Mouse (Mus musculus): ENCODE measurements around the gene Vcam1. TPM values are rescaled to one million over a fixed set of nuclear protein-coding genes. Genes with fewer than 3 reads are reported as not detected.

Vcam1 gene
- total RNA-seq, 2 experiments from 2014 or later = 21.0 to 48.6 TPM

DNA sequence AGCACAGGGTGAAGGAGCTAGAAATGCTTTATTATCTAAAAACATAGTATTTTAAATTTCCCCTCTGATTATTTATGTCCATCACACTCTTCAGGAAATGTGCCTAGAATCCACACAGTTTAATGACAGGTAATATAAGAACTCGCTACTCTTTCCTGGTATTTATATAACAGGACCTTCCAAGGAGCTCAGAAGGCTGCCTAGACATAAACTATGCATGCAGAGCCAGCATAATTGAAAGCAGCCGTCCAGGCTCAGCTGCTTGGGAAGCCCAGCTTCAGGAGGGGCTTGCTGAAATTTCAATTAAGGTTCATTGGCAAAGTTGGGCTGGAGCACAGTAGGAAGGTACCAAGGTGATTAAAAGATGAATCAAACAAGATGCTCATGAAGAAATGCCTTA lies 2.2 kb downstream of the Vcam1 start:
- no peak for DNase-seq (ENCODE audit: low spot score in 2 of 2)

DNA sequence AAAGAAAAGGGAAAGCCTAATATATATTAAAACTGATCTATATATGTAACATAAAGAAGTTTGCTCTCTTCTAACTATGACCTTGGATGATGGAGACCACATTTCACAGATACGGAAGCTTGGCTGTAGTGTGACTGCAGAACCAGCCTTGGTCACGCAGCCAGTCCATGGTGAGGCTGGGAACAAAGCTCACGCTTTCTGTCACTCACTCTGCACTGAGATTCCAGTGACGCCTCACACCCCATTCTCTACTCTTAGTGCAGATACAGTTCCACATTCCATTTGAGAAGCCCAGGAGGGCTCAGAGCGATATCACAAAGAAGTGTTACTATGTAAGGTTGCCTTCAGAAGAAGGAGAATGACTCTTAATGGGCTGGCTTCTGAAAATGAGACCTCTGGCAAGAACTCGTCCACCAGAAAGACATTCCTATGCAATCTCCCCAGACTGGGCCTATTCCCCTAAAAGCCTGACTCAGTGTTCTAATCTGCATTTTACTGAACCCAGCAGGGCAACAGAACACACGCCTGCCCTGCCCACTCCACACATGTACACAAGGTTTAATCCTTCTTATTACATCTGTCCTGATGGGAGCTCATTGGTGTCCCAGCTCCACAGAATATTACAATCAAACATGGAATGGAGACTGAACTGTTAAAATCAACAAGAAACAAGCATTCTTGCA lies 2.8 kb downstream of the Vcam1 start:
- no peak for DNase-seq (ENCODE audit: low spot score in 2 of 2)

DNA sequence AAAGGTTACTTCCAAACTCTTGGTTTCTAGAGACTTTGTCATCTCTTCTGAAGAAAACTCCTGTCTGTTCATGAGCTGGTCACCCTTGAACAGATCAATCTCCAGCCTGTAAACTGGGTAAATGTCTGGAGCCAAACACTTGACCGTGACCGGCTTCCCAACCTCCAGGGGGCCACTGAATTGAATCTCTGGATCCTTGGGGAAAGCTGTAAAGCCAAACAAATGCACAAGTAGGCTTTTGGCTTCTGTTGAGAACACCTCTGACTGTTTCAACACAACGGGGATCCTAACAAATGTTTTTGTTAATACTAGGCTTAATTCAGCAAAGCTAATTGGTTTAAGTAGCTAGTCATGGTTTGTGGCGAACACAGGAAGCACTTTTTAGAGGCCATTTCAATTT lies 3.4 kb downstream of the Vcam1 start:
- DNase-seq (ENCODE audit: low spot score in 2 of 2) = no peak

DNA sequence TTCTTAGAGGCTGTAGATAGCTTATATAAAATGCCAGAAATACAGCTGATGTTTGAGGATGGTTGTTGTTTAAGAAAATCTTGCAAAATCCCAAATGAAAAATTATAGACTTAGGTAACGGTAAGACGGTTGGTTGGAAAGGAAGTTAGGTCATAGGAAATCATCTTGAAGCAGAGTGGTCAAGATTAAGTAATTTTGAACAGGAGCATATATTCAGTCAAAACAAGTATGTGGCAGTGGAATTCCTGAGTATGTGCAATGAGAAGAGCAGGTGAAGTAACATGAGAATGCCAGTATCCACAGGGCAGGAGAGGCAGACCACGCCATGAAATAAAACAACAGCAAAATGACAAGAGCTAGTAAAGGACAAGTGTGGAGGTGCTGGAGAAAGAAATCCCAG lies 5.7 kb downstream of the Vcam1 start:
- no peak for DNase-seq (ENCODE audit: low spot score in 2 of 2)

GRCm38 (mm10) chr3:116122696-116123095 lies 6.8 kb downstream of the Vcam1 start:
- no peak for DNase-seq (ENCODE audit: low spot score in 2 of 2)

DNA sequence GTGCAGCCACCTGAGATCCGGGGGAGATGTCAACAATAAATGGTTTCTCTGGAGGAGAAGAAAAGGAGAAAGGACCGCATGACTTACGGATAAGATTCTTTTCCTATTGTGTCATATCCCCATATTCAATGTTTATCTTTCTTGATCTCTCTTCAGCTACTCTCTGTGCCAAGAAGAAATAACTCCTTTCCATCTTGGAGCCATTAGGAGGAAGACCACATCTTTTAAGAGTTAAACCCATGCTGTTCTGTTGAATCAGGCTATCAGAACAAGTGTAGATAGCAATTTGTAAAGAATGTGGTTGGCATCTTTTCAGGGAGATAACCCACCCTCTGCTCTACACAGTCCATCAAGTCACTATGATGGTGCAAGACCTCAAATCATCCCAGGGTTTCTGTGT lies 8.5 kb downstream of the Vcam1 start:
- DNase-seq (ENCODE audit: low spot score in 2 of 2) = no peak

DNA sequence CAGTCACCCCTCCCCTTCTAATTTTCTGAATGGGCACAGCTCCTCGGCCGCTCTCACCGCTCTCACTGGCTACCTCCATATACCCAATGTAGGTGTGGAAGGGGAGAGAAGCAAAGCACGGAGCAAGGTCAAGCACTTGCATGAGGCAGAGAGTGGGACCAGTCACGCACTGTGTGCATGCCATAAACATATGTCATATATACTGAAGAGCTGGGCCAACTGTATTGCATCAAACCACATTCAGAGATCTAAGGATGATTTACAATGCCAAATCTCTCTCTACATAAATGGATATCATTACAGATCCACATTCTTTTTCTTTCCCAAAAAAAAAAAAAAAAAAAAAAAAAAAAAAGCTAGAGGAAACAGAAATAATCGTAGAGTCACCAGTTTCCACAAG lies 9.1 kb downstream of the Vcam1 start:
- DNase-seq (ENCODE audit: low spot score in 2 of 2) = no peak

DNA sequence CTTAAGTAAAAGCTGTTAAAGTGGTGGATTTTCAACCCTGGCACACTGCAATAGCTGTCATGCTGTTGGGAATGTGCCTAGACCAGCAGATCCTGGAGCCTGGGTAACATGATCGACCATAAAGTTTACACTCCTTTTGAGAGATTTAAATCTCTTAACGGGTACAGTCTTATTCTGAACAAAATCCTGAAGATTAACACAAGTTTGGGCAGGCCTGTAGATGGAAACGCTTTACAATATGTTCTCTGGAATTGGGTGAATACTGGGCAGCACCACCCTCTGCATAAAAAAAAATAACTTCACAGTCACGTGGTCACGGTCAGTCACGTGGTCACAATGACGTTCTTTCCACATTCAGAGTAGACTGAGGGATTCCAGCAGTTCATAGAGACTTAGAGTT lies 10.3 kb downstream of the Vcam1 start:
- no peak for DNase-seq (ENCODE audit: low spot score in 2 of 2)

- no peak for DNase-seq (ENCODE audit: low spot score in 2 of 2)
Observed at GRCm38 (mm10) chr3:116117046-116117445, 12.4 kb downstream of the Vcam1 start.

DNA sequence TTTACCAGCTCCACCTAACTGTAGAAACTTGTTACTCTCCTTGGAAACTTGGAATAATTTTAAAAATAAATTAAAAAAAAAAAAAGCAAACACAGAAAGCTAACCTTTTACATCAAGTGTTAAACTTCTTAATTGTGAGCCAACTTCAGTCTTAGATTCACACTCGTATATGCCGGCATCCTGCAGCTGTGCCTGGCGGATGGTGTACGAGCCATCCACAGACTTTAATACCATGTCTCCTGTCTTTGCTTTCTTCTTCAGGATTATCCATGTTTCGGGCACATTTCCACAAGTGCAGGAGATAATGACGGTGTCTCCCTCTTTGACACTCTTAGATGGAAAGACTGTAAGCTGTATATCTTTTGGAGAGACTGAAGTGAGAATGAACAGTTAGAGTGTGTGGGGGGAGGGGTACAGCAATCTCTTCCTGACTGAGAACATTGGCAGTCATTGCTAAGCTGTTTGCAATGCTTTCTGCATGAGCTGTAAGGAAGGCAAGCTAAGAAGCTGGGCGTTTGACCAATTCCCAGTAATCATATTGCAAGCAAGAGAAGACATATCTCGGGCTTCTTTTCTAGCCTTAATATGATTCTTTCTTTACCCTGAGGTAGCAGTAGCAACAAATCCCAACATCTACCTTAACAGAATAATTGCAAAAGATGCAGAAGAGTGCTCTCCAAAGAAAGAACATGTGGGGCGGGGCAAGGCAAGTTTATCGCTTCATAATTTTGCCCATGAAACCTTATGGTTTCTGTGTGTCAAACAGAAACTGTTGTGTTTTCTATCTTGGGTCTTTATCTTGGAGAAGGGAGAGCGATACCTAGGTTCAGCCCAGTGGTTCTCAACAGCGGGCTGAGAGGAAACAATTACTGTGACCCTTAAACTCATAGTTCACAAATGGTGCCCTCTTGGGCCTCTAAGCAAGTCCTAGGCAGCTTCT lies 15.0 kb downstream of the Vcam1 start:
- no peak for DNase-seq (ENCODE audit: low spot score in 2 of 2)

DNA sequence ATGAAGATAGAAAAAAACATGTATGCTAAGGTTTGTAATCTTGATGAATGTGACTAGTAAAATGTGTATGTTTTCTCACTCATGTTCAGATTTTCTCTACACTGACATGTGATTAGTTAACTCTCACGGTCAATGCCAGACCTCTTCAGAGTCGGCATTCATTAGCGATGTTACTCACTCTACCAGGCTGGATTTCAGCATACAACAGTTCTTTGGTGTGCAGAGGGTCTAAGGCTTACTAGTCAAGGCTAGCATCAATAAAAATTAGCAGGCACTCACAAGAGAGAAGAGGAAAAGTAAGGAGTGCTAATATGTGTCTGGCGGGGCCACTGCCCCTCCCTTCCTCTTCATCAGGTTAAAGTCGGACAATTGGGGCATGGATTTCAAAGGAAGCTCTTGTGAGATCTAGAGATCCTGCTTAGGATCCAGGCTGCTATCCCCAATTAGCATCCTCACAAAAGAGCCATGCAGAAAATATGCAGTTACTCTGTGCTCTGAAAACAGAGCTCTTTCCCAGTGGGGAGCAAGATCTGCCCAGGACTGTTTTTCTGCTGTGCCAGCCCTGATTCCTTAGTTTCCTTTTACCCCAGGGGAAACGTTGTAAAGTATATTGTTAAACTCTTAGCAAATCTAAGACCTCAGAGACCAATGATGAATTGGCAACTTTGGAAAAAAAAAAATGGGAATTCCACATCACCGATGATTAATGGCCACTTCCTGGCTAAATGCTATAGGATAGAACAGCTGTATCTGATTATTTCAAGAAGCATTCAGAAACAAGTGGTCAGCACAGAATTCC lies 15.8 kb downstream of the Vcam1 start:
- no peak for DNase-seq (ENCODE audit: low spot score in 2 of 2)

DNA sequence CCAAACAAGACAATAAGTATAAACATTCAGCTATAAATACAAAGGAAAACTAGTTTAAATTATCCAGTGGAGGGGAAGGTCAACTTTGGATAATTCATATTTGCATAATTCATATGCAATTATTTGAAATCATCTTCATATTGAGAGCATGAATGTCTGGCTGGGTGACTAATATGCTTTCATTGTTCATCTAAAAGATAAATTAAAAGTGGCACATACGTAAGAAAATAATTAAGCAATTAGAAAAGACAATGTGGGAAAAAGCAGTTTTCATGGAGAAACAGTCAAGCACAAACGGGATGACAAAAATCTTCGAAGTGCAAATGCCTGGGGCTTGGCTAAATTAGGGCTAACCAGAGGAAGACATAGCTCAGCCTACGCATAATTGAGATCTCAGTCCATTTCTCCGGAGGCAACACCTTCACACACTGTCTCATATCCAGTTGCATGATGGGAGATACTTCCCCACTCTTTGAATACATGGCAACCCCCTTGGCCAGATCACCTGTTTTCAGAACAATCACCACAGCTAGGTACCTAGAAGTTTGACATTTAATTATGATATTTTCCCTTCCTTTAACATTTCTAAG lies 16.6 kb downstream of the Vcam1 start:
- DNase-seq (ENCODE audit: low spot score in 2 of 2) = no peak

DNA sequence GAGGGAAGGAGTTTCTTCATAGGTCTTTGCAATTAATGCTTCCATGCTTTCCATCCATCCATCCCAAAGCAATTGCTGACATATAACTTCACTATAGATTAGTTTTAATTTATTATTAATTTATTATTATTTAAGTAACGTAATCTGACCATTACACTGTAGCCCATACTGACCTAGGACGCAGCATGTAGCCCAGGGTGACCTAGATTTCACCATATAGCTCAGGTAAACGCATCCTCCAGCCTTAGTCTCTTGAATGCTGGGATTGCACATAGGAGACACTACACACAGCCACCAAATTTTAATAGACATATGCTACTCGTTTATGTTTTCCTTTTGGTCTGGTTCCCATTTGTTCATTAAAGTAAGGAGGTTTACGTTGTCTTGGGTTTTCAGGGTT lies 23.8 kb downstream of the Vcam1 start:
- no peak for DNase-seq (ENCODE audit: low spot score in 2 of 2)

GRCm38 (mm10) chr3:116104866-116105647 lies 24.4 kb downstream of the Vcam1 start:
- peak in 1 of 2 experiments; percentile 27 for DNase-seq (ENCODE audit: low spot score in 2 of 2)

DNA sequence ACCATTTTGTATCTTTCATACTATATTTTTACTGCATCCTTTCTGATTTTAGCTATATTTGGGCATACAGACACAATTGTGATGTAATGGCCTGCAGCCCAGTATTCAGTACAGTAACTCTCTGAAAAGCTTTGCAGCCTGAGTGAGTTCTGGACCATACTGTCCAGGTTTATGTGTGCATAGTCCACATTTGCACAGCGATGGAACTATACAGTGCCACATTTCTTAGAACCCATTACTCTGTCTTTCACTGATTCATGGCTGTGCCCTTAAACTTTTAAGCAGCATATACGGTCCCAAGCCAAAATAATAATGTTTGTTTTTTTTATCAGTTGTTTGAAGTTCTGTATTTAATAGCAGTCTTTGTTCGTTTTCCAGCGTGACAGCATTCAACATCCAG lies 25.2 kb downstream of the Vcam1 start:
- no peak for DNase-seq (ENCODE audit: low spot score in 2 of 2)

DNA sequence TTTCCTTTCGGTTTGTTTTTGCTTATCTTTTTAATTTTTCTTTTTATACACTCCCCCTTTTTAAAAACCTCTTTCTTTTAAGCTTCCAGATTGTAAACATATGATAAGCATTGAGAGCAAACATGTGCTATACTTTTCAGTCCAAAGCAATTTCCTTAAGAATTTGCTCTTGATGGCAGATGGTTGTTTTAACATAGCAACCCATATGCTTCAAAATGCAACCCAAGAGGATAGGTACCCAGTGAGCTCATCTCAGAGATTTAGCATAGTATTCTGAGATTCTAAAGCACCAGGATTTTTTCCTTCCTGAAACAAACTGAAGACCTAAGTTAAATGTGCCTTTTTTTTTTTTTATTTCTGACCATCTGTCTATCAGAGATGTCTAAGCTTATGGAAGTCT lies 28.6 kb downstream of the Vcam1 start:
- DNase-seq (ENCODE audit: low spot score in 2 of 2) = no peak

DNA sequence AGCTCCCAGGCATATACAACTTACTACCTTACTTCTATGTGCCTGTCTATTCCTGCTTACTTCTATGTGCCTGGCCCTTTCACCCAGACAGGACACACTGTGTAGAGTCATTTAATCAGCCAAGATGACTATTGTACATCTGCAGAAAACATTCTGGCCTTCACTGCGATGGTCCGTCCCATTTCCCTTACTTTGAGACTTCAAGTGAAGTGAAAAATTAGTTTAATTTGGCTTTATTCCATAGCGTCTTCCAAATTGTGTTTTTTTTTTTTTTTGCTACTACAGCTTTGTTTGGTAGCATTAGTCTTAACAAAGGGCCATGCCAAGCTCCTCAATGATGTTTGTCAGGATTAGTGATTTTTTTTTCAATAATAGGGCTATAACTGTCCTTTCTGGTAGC lies 33.6 kb downstream of the Vcam1 start:
- DNase-seq (ENCODE audit: low spot score in 2 of 2) = no peak

DNA sequence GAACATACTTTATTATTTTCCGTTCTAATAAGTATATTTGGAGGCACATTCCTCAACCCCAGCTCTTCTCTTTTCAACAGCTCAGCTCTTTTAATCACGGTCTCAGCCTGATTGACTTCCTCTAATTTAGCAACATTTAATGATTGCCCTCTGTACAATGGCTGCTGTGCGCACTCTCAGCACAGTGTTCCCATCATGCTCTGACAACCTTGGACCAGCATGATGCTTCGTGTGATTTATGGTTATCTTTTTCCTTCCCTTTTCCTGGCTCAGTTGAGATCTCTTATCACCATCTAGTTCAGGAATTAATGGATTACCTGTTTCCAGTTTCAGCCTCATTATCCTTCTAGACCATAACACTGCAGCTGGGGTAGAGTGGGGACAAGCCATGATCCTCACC lies 34.2 kb downstream of the Vcam1 start:
- DNase-seq (ENCODE audit: low spot score in 2 of 2) = no peak

DNA sequence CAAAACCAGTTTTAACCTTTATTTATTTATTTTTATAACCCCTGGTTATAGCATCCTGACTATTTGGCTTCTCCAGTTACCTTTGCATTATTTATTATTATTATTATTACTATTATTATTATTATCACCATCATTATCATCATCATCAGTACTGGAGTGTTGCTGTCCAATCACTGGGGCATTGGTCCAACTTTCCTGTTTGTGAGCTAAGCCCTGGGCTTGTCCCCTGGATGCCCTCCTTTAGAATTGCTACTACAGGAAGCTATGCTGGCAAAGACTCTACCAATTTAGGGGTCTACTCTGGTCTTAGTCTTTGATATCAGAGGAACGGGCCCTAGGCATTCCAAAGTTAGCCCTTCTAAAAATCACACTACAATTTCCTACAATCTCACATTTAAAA lies 34.6 kb downstream of the Vcam1 start:
- no peak for DNase-seq (ENCODE audit: low spot score in 2 of 2)

GRCm38 (mm10) chr3:116094288-116094687 lies 35.2 kb downstream of the Vcam1 start:
- no peak for DNase-seq (ENCODE audit: low spot score in 2 of 2)

- DNase-seq (ENCODE audit: low spot score in 2 of 2) = no peak
Observed at GRCm38 (mm10) chr3:116092547-116092946, 36.9 kb downstream of the Vcam1 start.
